Mouse (Mus musculus) small intestine, adult 2 months (tissue): ENCODE results near the gene 1700029I15Rik.

Source experiments
- CTCF ChIP-seq: fragments of 200-500 bp; IDR thresholded peaks from 2 replicates; pipeline ENCODE4 v1.5.1; 2012; ENCODE audit warnings: low read depth, mild to moderate bottlenecking, control low read depth, inconsistent platforms, low read length, moderate library complexity, mixed read lengths; ENCODE audit not compliant: insufficient replicate concordance, insufficient read length; ENCODE audit errors: extremely low read depth
- POLR2A ChIP-seq: fragments of 200-500 bp; IDR thresholded peaks from 2 replicates; pipeline ENCODE4 v1.6.1; 2012; ENCODE audit warnings: low read depth, mild to moderate bottlenecking, control low read depth, inconsistent platforms, low read length, moderate library complexity

- TF ChIP-seq POLR2A (no peak), CTCF (no peak)
Observed at GRCm38 (mm10) chr2:92423156-92423555, 40.8 kb downstream of the 1700029I15Rik start.
